Mouse (Mus musculus): Measurements from ENCODE around the gene Tbx10.

- TF ChIP-seq CTCF (IDR thresholded peaks at IDR 0.05; ENCODE audit: low read depth, low read length) (no peak), POLR2A (IDR thresholded peaks at IDR 0.05; ENCODE audit: insufficient read depth, low read length) (no peak)
Measured at GRCm38 (mm10) chr19:4013066-4013465, 20.5 kb downstream of the Tbx10 start.
